Mouse (Mus musculus): ENCODE measurements around the gene Spindoc.
"Not testable (repeated sequence)": the region's sequence is repeated elsewhere in the genome, so short reads cannot be mapped to it uniquely, and the experiment has no call there.

Gene Spindoc

DNA sequence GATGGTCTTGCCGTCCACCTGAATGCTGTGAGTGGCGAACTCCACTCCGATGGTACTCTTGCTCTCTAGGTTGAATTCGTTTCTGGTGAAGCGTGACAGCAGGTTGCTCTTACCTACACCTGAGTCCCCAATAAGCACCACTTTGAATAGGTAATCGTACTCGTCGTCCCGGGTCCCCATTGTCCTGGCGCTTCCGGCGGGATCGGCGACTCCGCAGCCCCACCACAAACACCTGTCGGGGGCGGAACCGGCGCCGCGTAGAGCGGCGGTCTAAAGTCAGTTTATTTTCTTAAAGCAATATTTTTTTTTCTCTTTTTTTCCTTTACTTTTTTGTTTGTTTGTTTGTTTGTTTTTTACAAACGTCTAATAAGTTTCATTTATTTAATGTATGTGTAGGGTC is 16.1 kb upstream of the Spindoc start:
- DNase-seq, result not testable (repeated sequence)

DNA sequence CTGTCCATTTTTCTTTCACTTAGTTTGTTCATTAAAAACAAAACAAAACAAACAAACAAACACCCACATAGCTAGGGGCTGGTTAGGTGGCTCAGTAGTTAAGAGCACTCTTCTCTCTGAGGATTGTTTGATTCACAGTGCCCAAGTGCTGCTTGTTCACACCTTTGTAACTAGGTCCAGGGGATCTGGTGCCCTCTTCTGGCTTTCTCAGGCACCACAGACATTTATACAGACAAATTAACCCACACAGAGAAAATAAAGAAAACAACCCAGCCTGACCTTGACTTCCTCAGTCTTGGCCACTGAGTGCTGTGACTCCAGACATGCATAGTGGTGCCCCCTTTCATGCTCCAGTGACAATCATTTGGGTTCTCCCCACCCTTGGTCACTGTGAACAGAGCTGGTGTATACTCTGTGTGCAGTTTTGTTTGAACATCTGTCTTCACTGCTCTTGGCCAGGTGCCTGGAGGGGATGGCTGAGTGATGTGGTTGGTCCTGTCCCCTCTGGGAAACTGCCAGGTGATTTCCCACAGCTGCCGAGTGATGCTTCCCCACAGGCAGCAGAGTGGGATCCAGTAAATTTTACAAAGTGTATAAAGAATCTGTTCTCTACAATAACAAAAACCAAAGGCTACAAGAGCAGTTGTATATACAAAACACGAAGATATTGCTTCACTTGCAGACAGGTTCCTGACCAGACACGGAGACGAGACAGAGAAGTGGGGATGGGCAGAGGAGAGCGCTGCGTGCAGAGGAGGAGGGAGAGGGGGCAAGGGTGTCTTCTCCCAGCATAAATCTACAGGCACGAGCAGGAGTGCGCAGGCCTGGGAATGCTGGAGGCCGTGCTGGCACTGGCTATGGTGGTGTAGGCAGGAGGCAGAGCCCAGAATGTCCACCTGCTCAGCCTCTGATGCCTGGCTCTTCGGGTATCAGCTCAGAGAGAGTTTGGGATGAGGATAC is 14.4 kb upstream of the Spindoc start:
- not testable (repeated sequence) for DNase-seq

DNA sequence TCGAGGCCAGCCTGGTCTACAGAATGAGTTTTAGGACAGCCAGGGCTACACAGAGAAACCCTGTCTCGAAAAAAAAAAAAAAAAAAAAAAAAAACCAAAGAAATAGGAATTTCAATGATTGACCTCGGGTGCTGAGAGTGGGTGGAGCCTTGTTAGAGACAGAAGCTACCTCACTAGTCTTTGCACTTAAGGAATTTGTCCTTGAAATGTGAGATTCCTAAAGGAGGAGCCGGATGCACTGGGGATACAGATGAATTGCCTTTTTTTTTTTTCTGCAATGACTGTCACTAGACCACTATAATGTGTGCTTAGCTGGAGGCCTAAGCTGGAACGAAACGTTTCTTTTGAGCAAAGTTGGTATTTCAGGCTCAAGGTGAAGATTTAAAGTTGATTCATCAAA is 5.7 kb upstream of the Spindoc start:
- DNase-seq, result no peak

DNA sequence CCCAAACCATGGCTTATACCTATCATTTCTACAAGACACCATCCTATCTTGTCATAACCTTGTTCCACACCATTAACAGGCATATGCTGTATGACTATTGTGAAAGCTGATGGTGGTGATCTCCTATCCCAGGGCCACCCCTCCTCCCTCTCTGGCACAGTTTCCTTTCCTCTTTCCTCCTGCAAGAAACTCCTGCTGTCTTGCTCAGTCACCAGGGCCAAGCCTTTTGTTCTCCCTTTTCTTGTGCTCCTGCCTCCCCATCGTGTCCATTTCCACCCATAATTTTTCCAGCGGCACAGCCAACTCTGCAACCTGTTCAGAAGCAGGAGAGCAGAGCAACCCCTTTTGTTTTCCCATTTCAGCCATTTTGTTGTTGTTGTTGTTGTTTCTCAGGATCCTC is 3.2 kb upstream of the Spindoc start:
- DNase-seq, result no peak

DNA sequence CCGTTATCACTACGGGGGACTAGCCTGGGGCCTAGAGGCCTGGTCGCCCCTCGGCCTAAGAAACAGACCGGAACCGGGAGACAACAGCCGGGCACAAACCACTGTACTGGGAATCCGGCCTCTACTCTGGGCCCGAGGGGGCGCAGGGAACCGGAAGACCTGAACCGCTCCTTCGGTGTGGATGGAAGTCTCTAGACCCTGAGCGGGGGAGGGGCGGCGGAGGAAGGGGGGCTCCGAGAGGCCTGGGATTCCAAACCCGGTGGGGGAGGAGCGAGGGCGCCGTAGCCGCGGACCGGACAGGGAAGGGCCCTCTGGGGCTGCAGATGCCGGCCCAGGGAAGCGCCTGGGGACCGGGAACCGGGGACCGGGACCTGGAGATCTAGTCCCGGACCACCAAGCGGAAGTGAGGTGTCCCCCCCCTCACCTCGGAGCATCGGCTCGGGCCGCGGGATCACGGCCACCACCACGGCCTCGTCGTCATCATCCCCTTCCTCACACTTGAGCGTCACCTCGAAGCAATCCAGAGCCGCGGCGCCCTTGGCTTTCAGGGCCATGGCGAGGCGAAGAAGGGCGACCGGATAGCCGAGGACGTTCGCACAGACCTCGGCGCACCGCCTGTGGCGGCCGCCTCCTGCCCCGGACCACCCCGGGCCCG is 419 bp downstream of the Spindoc start:
- DNase-seq, result peak; percentile 58 to 69

DNA sequence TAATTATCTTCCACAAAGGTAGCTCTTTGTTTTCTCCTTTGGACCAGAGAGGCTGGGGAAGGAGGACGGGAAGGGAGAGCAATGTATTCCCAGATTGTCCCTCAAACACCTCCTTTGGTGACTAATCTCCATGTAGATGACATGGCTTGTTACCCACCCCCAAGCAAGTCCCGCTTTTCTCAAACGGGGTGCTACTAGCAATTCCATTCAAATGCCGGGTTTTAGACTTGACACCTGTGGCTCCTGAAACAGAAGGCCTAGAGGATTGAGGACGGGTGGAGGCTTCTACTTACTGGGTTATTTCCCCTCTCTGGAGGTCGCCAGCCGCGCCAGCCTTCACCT is 917 bp downstream of the Spindoc start:
- DNase-seq, result no peak

DNA sequence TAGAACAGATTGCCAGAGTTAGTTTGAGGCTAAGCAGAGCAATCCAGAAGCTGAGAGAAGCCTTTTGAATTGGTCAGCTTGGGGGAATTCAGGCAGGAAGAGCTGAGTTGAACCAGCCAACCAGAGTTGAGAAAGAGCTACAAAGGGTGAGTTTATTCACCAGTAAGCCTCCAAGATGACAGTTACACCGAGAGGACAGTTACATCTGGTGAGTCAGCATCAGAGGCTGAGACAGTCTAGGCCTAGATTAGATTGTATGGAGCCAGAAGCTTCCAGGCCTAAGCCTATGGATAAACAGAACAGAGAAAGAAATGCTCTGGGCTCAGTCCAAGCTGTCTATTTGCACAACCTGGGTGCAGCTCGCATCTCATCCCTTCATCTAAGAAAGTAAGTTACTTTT is 5.2 kb downstream of the Spindoc start:
- no peak for DNase-seq

DNA sequence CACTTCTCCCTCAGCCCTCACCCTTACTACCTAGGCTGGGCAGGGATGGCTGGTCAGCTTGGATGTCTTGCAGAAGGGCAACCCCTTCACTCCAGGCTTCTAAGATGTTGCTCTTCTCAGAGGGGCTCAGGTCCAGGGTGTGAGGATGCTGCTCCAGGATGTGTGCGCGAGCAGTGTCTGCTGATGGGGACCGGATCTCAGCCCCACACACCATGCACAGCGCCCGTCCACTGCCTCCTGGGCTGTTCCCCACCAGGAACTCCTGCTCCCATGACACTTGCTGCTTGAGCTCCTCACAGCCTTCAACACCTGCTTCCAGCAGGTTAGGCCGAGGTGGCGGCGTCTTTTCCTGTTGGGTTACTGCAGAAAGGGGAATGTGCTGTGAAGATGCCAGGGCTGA is 8.3 kb downstream of the Spindoc start:
- DNase-seq, result no peak

DNA sequence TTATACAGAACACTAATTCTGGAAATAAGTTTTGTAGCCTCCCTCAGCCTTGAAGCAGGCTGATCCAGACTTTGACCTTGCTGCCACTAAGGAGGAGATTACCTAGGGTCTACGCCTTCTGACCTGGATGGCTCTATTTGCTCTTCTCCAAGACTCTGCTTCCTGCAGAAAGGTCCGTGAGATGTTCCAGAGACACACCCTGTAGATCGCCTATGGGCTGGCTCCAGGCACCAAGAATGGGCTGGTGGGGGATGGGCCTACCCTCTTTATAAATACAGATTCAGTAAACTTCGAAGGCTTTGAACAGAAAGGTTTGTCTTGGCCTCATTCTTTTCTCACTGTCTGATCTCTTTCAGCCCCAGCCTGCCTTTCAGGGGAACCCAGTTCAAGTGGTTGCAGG is 13.3 kb downstream of the Spindoc start:
- DNase-seq, result not testable (repeated sequence)

DNA sequence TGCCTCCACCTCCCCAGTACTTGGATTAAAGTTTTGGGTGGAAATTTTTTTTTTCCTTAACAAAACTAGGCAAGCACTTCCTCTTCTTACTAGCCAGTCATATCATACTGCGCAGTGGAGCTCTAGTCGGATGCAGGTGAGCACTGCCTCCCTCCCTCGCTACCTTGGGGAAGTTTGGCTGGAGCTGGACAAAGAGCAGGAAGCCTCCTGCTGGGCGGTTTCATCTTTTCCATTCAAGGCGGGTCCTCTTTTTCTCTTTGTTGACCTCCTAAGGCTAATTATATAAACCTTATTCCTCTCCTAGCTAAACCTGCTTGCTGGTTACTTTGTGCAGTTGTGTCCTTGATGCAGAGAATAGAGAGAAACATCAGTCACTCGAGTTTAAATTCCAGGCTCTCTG is 29.2 kb downstream of the Spindoc start:
- DNase-seq, result no peak

DNA sequence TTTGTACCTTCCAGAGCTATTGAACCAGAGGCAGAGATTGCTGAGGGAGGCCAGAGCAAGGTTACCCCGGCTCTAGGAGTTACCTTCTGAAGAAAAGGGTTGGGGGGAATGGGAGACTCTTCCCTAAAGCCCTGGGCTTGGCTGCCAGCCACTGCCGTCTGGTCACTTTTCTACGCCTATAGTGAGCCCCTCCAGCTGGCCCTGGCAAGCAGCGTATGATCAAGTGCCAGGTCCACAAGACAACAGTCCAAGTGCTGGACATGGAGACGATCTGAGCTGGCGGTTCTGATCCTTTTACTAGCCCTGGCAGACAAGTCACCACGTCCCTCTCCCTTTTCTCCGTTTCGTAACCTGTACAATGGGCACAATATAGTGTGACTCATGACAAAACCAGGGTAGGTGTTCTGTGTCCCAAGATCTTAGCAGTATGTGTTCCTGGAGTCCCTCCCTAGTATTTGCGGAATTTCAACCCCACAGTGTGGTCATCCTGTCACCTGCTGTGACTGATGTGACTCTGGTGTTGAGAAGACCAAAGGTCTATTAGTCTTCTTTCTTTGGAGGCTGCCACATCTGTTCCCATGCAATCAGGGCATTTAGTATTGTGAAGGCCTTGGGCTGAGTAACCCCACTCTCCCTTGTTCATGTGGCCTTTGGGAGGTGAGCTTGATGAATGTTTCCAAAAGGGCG is 29.8 kb downstream of the Spindoc start:
- no peak for DNase-seq

DNA sequence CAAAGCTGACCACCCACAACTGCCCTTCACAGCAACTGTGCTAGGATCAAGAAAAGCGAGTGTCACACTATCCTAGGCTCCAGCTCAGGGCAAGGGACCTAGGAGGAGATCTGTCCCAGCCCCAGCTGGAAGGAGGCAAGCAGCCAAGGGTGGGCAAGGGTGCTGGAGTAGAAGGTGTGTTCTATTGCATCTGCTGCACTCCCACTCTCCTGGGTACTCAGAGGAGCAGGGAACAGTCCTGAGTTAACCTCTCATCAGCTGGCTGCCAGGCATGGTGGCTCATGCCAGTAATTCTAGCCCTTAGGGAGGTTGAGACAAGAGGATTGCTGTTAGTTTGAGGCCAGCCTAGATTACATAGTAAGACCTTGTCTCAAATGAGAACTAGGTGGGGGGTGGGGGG is 32.8 kb downstream of the Spindoc start:
- no peak for DNase-seq

DNA sequence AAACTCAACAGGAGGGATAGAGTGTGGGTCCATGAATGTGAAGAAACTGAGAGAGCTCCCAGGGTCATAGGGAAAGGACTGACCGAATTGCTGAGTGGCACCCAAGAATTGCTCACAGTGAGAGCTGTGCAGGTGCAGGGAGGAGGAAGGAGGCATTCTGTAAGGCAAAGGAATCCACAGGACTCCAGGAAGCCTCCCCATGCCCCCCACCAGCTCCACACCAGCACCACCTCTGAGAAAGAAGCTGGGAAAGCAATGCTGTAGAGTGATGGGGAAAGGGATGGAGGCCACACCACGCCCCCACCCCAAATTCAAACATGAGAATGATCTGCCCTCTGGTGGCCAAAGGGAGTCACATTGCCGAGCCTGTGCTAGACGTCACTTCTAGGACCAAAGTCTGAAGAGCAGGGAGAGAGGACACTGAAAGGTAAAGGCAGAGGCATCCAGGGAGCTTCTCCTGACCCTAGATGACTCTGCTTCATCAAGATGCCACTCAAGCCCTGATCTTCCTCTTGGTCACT is 37.5 kb downstream of the Spindoc start:
- DNase-seq, result peak; percentile 39 to 46

DNA sequence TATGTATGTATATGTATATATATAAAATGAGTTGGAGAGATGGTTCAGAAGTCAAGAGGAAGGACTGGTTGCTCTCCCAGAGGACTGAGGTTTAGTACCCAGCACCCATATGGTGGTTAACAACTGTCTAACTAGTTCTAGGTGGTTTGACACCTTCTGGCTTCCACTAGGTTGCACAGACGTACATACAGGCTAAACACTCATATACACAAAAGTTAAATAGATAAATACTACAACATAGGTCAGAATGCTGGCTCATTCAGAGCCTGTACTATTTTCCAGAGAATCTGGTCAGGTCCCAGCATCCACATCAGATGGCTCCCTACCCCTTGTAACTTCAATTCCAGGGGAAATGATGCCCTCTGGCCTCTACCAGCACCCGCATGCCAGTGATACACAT is 40.1 kb downstream of the Spindoc start:
- no peak for DNase-seq

DNA sequence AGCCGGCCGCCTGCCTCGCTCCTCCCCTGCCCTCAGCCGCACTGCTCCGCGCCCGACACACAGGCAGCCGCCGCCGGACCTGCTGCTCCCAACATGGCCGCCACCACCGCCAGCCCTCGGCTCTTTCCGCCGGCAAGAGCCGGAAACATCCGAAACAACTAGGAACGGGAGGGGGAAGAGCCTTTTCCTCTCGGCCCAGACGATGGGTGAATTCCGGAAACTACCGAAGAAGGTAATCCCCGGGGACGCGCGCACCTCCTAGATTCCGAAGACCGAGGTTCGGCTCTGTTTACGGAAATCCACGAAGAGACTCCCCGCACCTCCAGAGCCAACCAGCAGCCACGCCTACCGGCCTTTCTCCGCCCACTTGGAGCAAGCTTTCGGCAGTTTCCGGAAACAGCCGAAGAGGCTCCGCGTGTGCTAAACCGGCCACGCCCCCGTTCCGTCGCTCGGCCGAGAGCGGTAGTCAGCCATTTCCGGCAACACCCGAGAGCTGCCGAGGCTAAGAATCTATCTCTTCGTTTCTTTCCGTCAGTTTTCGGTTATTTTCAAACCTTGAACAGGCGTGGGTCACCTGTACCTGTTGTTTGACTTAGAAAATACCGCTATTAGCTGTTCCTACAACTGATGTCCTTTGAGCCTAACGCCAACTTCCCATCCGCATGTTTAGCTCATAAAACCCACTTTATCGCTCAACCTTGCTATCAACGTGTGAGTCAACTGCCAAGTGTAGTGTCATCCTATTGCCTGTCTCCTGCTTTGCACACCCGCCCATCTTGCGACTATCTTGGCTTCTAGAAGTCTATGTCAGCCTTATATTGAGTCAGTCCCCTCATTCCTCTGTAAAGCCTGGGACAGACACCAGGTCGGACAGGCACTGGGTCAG is 41.0 kb downstream of the Spindoc start, which contains the start of gene Mark2:
Mark2 (minus strand) TSS at position 349 of the 886 bp plus-strand sequence.
- peak; percentile 99 for DNase-seq

DNA sequence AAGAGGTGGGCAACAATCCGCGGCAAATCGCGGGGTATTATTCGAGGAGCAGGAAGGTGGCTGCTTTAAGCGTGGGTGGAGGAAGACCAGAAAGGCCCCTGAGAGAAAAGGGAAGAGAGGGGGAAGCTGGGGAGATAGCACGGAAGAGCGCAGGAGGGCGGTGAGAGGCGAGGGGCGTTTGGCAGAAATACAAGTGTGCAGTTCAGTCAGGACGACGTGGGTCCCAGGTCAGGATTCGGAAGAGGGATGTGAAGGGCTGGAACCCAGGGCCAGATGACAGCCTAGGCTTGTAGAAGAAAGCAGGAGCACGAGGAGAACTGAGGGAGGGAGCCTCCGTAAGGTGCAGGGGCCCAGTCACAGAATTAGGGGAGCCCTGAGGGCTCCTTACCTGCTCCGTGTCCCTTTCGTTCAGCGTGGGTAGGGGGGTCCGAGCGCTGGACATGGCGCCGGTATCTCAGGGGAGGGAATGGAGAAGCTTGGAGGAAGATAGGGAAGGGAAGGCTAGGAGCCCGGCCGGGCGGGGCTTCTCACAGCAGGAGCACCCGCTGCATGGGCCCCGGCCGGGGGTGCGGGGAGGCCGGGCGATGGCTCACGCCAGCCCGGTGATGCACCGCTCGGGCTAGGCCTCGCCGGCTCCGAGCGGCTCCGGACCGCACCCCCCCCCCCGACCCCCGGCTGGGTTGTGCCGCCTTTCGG is 41.9 kb downstream of the Spindoc start:
- DNase-seq, result peak in 1 of 2 experiments; percentile 28

DNA sequence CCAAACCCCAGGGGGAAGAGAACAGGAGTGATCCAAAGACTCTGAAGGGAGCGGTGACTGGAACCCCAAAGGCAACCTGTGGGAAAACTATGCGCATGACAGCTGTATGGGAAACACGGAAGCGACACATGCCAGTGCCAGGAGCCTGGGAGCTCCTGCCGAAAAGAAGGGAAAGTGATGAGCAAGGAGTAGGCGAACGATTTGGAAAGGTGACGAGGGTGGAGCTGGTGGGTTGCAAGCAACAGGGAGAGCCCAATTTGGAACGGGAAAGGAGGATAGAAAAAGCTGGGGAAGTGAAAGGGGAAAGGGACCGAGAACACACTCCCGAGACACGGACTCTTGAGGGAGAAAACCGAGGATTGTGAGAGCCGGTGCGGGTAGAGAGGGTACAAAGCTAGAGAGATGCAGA is 42.4 kb downstream of the Spindoc start:
- DNase-seq, result peak; percentile 13 to 26

DNA sequence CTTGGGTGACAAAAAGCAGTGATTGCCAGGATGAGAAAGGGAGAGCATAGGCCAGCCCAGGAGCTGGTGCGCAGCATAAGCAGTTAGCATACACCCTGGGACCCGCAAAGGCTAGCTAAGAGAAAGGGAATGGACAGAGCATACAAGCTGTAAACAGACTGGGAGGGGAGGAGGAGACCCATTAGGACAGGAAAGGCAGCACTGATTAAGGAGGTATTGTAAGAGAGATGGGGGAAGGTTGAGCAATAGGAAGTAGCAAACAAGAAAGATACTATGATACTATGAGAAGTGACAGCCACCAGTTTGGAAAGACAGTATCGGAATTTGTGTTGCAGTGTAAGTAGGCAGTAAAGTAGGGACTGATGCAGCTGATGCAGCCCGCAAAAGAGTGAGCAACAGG is 42.9 kb downstream of the Spindoc start:
- no peak for DNase-seq

DNA sequence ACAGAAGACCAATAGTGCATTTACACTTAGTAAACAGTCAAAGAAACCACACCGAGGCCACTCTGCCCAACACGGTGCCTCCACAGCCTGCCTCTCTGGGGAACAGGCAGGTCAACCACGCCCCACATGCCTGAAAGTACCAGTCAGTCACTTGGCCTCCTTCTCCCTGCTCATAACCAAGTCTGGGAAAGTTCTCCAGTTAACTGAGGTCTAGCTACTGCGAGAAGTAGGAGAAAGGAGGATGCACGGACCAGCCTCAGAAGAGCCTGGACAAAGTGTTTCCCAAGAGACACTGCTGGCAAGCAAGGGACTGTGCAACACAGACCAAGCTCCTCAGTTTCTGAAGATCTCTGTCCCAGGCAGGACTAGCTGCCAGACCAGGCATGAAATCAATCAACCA is 43.8 kb downstream of the Spindoc start:
- DNase-seq, result peak; percentile 61 to 72

DNA sequence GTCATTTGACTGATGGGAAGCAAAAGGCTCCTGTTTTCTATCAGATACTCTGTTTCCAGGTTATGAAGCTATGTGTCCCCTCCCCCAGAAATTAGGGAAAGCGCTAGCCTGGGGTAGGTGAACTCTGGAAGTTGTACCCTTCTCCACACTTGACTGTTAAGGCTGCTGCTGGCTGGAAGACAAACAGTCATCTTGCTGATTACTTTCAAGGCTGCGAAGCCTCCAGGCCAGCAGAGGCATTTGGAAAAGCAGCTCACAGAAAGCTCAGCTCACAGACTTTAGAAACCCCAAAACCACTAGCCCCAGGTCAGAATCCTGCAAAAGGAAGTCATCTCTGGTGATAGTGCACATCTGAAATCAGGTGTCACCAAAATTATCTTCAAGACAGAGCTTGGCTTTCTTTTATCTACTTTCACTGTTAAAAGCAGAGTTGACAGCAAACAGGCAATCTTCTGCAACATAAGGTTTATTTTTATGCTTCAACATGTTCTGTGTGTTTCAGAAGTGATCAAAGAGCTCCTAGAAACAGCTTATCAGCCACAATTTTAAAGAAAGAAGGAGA is 44.9 kb downstream of the Spindoc start:
- no peak for DNase-seq

DNA sequence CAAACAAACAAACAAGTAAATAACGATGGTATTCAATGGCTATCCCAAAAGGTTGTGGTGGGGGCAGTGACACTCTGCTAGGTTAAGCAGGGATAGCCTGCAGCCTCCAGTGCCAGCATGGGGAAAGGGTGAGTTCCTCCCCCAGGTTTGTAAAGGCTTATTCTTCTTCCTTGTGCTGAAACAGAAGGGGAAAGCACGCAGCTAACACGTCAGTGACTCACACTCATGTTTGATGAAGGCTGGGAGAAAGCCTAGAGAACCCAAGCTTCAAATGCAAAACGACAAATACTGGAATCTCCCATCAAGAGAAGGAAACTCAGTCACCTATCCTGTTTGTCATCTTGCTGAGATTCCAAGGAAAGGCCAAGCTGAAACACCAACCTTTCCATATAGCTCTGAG is 47.1 kb downstream of the Spindoc start:
- DNase-seq, result peak in 1 of 2 experiments; percentile 7
